Mouse (Mus musculus): ENCODE measurements around the gene Ly6g. TPM values are rescaled to one million over a fixed set of nuclear protein-coding genes. Genes with fewer than 3 reads are reported as not detected.
"Not testable (repeated sequence)": the region's sequence is repeated elsewhere in the genome, so short reads cannot be mapped to it uniquely, and the experiment has no call there.

The Ly6g gene
- not detected in 2 replicates for polyA plus RNA-seq (2012; rRNA removed)

GRCm38 (mm10) chr15:75154940-75155339 lies at the start of gene Ly6g:
TSS of gene Ly6g (plus strand) at chr15:75155240.
- TF ChIP-seq POLR2A (IDR thresholded peaks at IDR 0.05; ENCODE audit: borderline replicate concordance, extremely low read depth, insufficient read depth, insufficient read length, poor library complexity, severe bottlenecking), result no peak
- no peak for TF ChIP-seq CTCF (IDR thresholded peaks at IDR 0.05; ENCODE audit: borderline replicate concordance, extremely low read depth, insufficient read depth, insufficient read length)
- no peak for DNase-seq (ENCODE audit: low read depth)

DNA sequence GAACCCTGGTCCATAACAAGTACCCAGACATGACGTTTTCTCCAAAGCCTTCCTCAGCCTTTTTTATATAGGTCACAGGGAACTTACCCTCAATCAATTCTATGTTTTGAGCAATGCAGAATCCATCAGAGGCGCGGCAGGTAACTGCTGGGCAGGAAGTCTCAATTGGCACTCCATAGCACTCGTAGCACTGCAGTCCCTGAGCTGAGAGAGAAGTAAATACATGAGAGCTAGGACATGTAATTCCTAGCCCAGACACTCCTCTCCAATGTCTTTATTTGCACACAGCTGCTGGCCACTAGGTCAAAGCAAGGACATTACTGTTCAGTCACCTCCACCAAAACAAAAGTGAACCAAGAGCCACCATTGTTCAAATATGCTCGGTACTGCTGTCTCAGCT lies 44.6 kb upstream of the Ly6g start:
- not testable (repeated sequence) for DNase-seq (ENCODE audit: low read depth)

- DNase-seq (ENCODE audit: low read depth), result not testable (repeated sequence)
Observed at GRCm38 (mm10) chr15:75111861-75112630, 43.0 kb upstream of the Ly6g start, which contains the start of gene Ly6c2. TSS of gene Ly6c2 (minus strand) at chr15:75111970.

- no peak for DNase-seq (ENCODE audit: low read depth)
- TF ChIP-seq CTCF (IDR thresholded peaks at IDR 0.05; ENCODE audit: borderline replicate concordance, extremely low read depth, insufficient read depth, insufficient read length) (no peak), POLR2A (IDR thresholded peaks at IDR 0.05; ENCODE audit: borderline replicate concordance, extremely low read depth, insufficient read depth, insufficient read length, poor library complexity, severe bottlenecking) (no peak)
Observed at GRCm38 (mm10) chr15:75116525-75116924, 38.5 kb upstream of the Ly6g start.

GRCm38 (mm10) chr15:75117481-75117880 lies 37.6 kb upstream of the Ly6g start:
- DNase-seq (ENCODE audit: low read depth), result not testable (repeated sequence)

- DNase-seq (ENCODE audit: low read depth), result peak; percentile 11
- TF ChIP-seq CTCF (IDR thresholded peaks at IDR 0.05; ENCODE audit: borderline replicate concordance, extremely low read depth, insufficient read depth, insufficient read length), result peak; percentile 66
Observed at GRCm38 (mm10) chr15:75118742-75119141, 36.3 kb upstream of the Ly6g start.

DNA sequence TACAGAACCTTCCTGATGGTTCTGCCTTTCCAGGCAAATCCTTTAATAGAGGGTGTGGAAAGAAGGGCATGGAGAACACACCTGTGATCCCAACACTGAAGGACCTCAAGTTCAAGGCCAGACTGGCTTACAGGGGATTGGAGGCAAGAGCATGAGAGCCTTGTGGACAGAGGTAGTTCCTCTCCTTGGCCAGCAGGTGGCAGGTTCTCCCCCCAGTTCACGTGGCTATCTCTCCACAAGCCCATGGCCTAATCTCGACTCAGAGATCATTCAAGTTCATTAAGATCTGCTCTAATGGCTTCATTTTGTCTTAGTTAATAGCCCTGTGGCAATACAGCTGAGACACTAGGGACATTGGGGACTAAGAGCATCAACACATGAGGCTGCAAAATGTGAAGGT lies 35.0 kb upstream of the Ly6g start:
- no peak for TF ChIP-seq POLR2A (IDR thresholded peaks at IDR 0.05; ENCODE audit: borderline replicate concordance, extremely low read depth, insufficient read depth, insufficient read length, poor library complexity, severe bottlenecking)
- TF ChIP-seq CTCF (IDR thresholded peaks at IDR 0.05; ENCODE audit: borderline replicate concordance, extremely low read depth, insufficient read depth, insufficient read length), result peak; percentile 65
- DNase-seq (ENCODE audit: low read depth), result peak; percentile 22

DNA sequence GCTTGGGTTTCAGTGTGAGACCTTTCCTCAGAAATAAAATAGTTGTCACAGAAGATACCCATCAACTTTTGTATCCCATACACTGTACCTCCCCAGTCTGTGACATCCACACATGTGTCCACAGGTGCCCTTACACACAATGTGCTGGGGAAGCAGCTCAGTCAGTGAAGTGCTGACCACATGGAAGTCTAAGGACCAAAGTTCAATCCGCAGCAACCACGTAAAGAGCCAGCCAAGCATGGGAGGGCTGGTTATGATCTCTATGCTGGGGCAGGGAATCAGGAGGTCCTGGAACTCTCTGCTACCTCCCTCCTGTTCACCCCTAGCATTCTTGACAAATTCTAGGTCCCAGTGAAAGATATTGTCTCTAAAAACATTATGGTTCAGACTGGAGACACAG lies 22.7 kb upstream of the Ly6g start:
- not testable (repeated sequence) for DNase-seq (ENCODE audit: low read depth)

GRCm38 (mm10) chr15:75135090-75135783 lies 19.8 kb upstream of the Ly6g start:
- DNase-seq (ENCODE audit: low read depth), result not testable (repeated sequence)

DNA sequence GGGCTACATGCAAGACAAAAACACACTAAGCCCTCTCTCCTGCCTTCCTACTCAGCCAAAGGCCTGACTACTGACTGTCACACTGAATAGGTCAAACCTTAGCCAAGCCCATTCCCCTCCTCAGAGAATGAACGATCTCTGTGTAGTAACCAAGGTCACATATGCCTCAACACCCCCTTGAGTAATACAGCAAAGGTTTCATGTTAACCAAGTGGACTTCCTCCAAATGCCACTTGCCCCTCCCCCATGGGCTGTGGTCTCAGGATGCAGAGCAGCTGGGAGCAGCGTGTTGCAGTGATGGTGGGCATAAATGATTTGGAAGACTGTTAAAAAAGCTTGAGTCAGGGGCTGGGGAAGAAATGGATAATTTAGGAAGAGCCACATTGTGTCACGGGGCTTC lies 17.3 kb upstream of the Ly6g start:
- not testable (repeated sequence) for DNase-seq (ENCODE audit: low read depth)

- TF ChIP-seq CTCF (IDR thresholded peaks at IDR 0.05; ENCODE audit: borderline replicate concordance, extremely low read depth, insufficient read depth, insufficient read length), result peak; percentile 47; the same call in 1 of the 2 replicates
- peak; percentile 5 for DNase-seq (ENCODE audit: low read depth)
Observed at GRCm38 (mm10) chr15:75141812-75142360, 13.2 kb upstream of the Ly6g start.

DNA sequence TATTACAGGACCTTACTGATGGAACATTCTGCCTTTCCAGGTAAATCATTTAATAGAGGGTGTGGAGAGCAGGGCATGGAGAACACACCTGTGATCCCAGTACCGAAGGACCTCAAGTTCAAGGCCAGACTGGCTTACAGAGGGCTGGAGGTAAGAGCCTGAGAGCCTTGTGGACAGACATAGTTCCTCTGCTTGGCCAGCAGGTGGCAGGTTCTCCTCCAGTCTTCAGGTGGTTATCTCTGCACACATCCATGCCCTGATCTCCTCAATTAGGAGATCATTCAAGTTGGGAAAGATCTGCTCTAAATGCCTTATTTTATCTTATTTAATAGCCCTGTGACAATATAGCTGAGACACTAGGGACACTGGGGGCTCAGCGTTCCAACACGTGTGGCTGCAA lies 11.3 kb upstream of the Ly6g start:
- TF ChIP-seq CTCF (IDR thresholded peaks at IDR 0.05; ENCODE audit: borderline replicate concordance, extremely low read depth, insufficient read depth, insufficient read length), result peak; percentile 49; the same call in 1 of the 2 replicates
- no peak for TF ChIP-seq POLR2A (IDR thresholded peaks at IDR 0.05; ENCODE audit: borderline replicate concordance, extremely low read depth, insufficient read depth, insufficient read length, poor library complexity, severe bottlenecking)
- peak; percentile 10 for DNase-seq (ENCODE audit: low read depth)

DNA sequence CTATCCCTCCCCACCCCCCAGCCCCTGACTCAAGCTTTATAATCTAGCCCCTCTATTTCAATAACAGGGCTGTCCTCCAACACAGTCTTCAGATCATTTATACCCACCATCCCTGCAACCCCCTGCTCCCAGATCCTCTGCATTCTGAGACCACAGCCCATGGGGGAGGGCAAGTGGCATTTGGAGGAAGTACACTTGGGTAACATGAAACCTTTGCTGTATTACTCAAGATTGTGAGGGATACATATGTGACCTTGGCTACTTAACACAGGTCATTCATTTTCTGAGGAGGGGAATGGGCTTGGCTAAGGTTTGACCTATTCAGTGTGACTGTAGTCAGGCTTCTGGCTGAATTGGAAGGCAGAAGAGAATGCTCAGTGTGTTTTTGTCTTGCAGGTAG lies 2.0 kb upstream of the Ly6g start:
- no peak for DNase-seq (ENCODE audit: low read depth)
- TF ChIP-seq CTCF (IDR thresholded peaks at IDR 0.05; ENCODE audit: borderline replicate concordance, extremely low read depth, insufficient read depth, insufficient read length), result no peak
- TF ChIP-seq POLR2A (IDR thresholded peaks at IDR 0.05; ENCODE audit: borderline replicate concordance, extremely low read depth, insufficient read depth, insufficient read length, poor library complexity, severe bottlenecking), result no peak

Measured in brain, embryonic 14.5 days (tissue).